Mouse (Mus musculus): Measurements from ENCODE around the gene 1700003E16Rik. TPM values are rescaled to one million over a fixed set of nuclear protein-coding genes. Genes with fewer than 3 reads are reported as not detected.
"Not testable (repeated sequence)": the region's sequence is repeated elsewhere in the genome, so short reads cannot be mapped to it uniquely, and the experiment has no call there.

The 1700003E16Rik gene
- total RNA-seq, 2 experiments from 2014 or later: 33.9 to 35.7 TPM

- no peak for DNase-seq (ENCODE audit: low spot score in 2 of 2)
Observed at GRCm38 (mm10) chr6:83153485-83153884, 2.7 kb upstream of the 1700003E16Rik start.

- no peak for DNase-seq (ENCODE audit: low spot score in 2 of 2)
Observed at GRCm38 (mm10) chr6:83155552-83156238, 509 bp upstream of the 1700003E16Rik start.

GRCm38 (mm10) chr6:83159456-83159855 lies 3.3 kb downstream of the 1700003E16Rik start:
- not testable (repeated sequence) for DNase-seq (ENCODE audit: low spot score in 2 of 2)

GRCm38 (mm10) chr6:83161442-83161841 lies 5.2 kb downstream of the 1700003E16Rik start:
- no peak for DNase-seq (ENCODE audit: low spot score in 2 of 2)

DNA sequence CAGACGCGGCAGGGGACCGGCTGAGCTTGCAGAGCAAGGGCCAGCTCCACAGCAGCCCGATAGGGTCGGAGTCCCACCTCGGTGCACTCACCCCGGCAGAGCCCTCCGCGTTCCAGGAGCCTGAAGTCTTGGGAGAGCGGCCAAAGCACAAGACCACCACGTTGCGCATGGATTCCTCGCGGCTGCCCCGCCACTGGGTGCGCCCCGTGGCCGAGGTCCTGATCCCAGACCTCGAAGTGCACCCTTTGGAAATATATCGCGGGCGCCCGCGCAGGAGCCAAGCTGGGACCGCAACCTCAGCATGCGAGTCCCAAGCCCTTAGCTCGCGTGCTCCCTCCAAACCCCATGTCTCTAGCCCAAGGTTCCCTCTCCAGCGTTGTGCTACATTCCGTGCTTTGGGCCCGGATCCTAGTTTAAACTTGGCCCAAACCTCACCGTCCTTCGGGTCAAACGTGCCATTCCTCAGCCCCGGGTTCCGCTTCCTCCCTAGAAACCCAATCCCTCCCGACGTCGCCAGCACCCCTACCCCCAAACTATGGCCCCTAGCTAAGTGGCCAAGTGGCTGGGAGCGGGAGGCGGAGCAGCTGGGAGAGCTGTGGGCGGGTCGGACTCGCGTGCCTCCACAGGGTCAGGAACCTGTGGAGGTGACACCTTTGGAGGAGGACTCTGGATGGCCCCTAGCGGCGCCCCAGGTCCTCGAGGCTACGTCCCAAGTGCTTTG lies 5.9 kb downstream of the 1700003E16Rik start:
- DNase-seq (ENCODE audit: low spot score in 2 of 2): no peak

- DNase-seq (ENCODE audit: low spot score in 2 of 2): peak; percentile 63 to 72
Observed at GRCm38 (mm10) chr6:83162701-83163100, 6.5 kb downstream of the 1700003E16Rik start.

GRCm38 (mm10) chr6:83165026-83165606 lies 8.9 kb downstream of the 1700003E16Rik start:
- DNase-seq (ENCODE audit: low spot score in 2 of 2): no peak

DNA sequence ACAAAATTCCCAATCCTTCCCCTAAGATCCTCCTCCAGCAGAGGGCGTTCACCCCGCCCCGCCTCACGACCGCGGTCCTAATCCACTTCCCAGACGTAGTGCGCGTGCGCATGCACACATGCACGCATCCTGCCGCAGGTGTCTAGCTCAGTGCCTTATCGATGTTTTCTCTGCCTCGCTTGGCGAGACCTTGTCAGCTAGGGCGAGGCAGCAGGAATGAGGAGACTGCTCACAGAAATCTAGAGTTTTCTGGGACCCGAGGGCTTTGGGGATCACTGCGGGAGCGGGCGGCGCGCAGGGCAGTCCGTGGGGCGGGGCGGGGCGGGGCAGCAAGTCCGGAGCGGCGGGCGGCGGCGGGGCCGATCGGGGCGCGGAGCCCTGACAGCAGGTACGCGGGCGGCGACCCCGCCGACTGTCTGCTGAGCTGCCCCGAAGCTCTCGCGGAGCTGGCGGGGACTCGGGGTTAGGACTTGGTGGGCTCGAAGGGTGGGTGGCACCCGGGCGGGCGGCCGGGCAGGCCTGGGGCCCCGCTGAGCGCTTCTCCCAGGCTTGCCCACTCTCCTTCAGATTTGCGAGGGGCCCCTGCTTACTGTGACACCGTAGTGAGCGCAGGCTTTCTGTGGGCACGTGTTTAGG lies 9.5 kb downstream of the 1700003E16Rik start, which contains the start of gene Dctn1:
TSS of gene Dctn1 (plus strand) at position 314 of the 636 bp plus-strand sequence.
- peak; percentile 92 to 93 for DNase-seq (ENCODE audit: low spot score in 2 of 2)

- DNase-seq (ENCODE audit: low spot score in 2 of 2): no peak
Observed at GRCm38 (mm10) chr6:83166243-83166630, 10.0 kb downstream of the 1700003E16Rik start.

DNA sequence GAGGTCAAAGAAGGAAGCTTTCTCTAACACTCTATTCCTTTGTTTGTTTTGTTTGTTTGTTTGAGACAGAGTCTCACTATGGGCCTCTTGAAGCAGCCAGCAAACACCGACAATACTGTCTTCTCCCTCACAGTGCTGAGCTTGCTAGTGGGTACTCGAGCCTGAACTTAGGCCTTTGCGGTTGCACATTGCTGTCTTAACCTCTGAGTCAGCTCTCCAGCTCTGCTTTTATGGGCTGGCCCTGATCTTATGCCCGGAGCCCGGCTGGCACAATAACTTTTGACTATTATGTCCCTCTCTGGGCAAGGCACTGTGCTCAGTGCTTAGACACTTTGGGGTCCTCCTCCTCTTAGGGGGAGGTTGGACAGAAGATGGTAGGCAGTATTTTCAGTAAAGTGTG lies 13.7 kb downstream of the 1700003E16Rik start:
- no peak for DNase-seq (ENCODE audit: low spot score in 2 of 2)

DNA sequence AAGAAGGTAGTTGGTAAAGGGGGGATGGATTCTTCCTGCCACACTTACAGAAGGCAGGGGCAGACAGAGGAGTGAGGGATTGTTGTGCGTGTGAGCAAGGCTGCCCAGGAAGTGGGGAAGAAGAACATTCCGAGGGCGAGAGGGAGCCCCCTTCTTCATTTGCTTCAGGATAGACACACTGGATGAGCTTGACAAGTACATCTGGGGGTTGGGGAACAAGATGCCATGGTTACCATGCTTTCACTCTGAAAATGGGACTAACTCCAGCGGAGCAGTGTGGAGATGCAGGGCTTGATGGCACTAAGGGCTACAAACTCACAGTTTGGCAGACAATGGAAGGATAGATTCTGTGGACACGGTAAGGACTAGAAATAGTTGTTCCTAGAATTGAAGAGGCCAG lies 14.9 kb downstream of the 1700003E16Rik start:
- no peak for DNase-seq (ENCODE audit: low spot score in 2 of 2)

GRCm38 (mm10) chr6:83172240-83172920 lies 16.2 kb downstream of the 1700003E16Rik start:
- peak; percentile 73 to 82 for DNase-seq (ENCODE audit: low spot score in 2 of 2)

- no peak for DNase-seq (ENCODE audit: low spot score in 2 of 2)
Observed at GRCm38 (mm10) chr6:83175996-83176395, 19.8 kb downstream of the 1700003E16Rik start.

DNA sequence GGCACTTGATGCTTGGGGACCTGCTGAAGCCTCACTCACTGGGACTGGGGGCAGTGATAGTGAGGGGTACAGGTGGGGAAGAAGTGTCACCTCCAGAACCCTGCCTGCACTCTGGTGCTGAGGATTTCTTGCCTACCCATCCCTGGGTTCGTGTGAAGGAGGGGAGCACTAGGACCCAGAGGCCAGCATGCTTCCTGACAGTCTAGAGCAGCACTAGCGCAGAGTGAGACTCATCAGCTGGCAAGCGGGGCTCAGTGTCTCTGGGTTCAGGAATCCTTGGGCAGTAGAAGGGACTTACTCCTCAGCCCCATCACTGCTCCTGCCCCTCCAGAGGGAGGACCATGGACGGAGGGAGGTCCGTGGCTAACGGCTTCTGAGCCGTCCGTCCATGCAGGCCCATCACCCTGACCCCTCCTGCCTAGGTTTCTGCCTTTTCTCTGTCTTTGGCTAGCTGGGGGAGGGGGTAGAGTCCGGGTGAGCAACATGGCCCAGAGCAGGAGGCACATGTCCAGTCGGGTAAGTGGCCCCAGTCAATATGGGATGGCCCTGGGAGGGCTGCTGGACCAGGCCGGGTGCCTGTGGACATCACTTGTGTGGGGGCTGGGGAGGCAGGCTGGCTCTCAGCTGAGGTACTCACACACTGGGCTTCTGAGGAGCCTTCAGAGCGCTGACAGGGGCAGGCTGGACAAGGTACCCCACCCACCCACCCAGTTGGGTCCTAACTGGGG lies 23.4 kb downstream of the 1700003E16Rik start:
- peak; percentile 86 to 87 for DNase-seq (ENCODE audit: low spot score in 2 of 2)

- DNase-seq (ENCODE audit: low spot score in 2 of 2): no peak
Observed at GRCm38 (mm10) chr6:83180605-83181004, 24.4 kb downstream of the 1700003E16Rik start.

DNA sequence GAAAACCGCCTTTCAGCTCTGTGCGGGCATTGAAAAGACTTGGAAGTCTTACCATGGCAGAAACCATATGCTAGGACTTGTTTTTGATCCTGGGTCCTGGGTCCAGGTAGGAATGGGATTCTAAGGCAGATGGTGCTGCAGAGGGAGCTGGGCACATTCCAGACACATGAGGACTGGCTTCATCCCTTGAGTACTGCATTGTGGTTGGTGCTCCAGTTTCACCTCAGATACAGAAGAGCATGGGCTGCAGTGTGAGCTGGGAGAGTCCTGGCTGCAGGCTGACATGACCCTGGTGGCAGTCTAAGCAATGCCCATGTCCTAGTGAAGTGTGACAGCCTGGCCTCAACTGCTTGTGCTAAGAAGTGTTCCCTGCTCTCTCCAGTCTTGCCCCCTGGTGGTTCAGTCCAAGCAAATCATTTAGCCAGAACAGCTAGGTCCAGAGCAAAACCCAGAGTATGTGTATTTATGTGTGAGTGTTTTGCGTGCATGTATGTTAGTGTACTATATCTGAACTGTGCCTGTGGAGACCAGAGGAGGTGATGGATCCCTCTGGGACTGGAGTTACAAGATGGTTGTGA lies 28.7 kb downstream of the 1700003E16Rik start:
- no peak for DNase-seq (ENCODE audit: low spot score in 2 of 2)

DNA sequence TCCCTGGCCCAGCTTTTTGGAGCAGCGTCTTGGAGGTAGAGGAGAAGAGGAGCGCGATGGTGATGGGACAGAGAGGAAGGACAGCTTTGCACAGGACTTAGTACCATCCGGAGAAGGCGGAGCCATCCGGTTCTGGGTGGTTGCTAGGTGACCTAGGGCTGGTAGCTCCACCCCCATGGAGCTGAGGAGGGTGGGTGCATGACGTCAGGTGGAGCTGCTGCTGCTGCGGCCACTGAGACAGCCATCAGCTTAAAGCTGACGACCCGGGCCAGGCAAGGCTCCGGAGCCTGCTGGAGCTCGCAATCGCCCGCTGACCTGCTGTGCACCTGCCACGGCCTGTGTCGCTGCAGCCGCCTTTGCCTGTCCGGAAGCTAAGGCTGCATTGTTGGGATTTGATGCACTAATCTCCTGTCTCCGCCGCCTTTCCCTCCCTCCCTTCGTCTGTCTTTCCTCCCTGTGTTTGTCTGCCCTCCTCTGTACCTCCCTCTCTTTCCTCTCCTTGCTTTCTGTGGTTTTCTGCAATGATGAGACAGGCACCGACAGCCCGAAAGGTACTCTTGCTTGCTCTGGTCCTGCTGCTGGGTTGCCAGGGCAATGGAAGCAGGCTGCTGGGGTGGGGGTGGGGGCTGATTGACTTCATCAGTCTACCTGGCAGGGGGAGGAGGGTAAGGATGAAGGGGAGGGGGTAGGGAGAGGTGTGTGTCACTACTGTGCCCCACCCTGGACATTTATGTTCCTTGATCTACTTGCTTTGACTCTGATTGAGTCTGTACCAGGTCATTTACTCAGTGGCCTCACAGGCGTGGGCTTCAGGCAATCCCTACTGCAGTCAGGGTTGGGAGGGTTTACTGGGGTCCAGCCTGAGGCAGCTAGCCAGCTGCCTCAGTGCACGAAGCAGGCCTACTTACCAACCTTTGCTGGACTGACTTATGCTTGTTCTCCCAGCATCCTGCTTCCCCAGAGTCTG lies 30.0 kb downstream of the 1700003E16Rik start:
- DNase-seq (ENCODE audit: low spot score in 2 of 2): peak; percentile 89 to 90

DNA sequence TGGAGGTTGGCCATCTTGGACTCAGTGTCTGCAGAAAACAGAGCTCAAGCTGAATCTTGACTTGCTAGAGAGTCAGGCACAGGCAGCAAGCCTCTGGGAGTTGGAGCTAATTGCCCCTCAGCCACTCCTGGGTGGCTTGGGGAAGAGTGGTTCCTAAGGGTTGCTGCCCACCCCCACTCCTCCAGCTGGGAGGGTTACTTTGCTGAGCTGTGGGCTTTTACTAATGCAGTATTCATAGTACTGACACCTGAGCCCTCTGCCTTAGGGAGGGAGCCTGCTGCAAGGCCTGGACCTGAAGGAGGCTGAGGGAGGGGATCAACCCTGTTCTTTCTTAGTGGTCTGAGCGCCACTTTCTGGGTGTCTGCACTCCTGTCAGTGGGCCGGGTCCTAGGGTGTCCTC lies 30.7 kb downstream of the 1700003E16Rik start:
- DNase-seq (ENCODE audit: low spot score in 2 of 2): no peak

DNA sequence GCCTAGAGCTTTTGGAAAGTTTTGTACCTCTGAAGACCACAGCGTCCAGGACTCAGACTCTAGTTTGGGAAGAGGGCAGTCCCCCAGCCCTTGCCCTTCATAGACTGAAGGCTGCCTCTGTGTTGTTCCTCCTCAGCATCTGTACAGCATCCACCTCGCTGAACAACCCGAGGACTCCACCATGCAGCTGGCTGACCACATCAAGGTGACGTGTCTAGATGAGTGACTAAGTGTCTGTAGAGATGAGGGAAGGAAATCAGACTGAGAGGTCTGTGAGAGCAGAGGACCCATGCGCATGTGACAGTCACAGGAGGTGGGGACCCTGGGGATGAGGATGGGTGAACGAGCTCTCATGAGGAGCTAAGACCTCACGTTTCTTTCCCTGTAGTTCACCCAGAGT lies 37.4 kb downstream of the 1700003E16Rik start:
- no peak for DNase-seq (ENCODE audit: low spot score in 2 of 2)
